Mouse (Mus musculus) ES-E14 (cell line): ENCODE measurements around the gene Sh3yl1. TPM values are rescaled to one million over a fixed set of nuclear protein-coding genes. Genes with fewer than 3 reads are reported as not detected.
A peak's percentile ranks its signal among the peaks of the same experiment; 100 is the strongest.

Source experiments
- DNase-seq: peaks from one replicate; pipeline ENCODE4 v3.0.0-alpha.2; 2013; ENCODE audit warnings: low read depth, low spot score
- H3K27ac ChIP-seq: 2 replicates; pipeline ENCODE4 v1.5.1; 2012; ENCODE audit warnings: low read depth, mild to moderate bottlenecking, low read length, moderate library complexity, mixed read lengths; ENCODE audit not compliant: poor library complexity, insufficient read depth, severe bottlenecking
- H3K36me3 ChIP-seq: 2 replicates; pipeline ENCODE4 v1.6.1; 2012; ENCODE audit warnings: mild to moderate bottlenecking, low read length, moderate library complexity, mixed read lengths; ENCODE audit not compliant: control insufficient read depth, poor library complexity, insufficient read depth, severe bottlenecking
- H3K4me1 ChIP-seq, 2 experiments: fragments of 150-350 bp in 1 of 2; sonication (generic) in 1 of 2; 2 replicates each; pipeline ENCODE4 v1.6.1; 2012; ENCODE audit warnings: low read length in 2 of 2, mild to moderate bottlenecking in 1 of 2, mixed read lengths in 1 of 2; ENCODE audit not compliant: control insufficient read depth in 2 of 2, insufficient read depth in 2 of 2, poor library complexity in 1 of 2
- H3K4me3 ChIP-seq, 2 experiments: fragments of 150-350 bp in 1 of 2; sonication (generic) in 1 of 2; 2 replicates each; pipeline ENCODE4 v1.5.1; 2012; ENCODE audit warnings: low read length in 2 of 2, low read depth in 1 of 2, mild to moderate bottlenecking in 1 of 2, mixed read lengths in 1 of 2; ENCODE audit not compliant: insufficient read depth in 1 of 2, poor library complexity in 1 of 2, severe bottlenecking in 1 of 2
- H3K9ac ChIP-seq: 2 replicates; pipeline ENCODE4 v1.6.1; 2012; ENCODE audit warnings: low read depth, mild to moderate bottlenecking, low read length, mixed read lengths; ENCODE audit not compliant: poor library complexity, insufficient read depth, severe bottlenecking
- H3K9me3 ChIP-seq: fragments of 150-350 bp; sonication (generic); 2 replicates; pipeline ENCODE4 v1.6.1; 2012; ENCODE audit warnings: low read depth, mild to moderate bottlenecking, low read length; ENCODE audit not compliant: control insufficient read depth, insufficient read depth
- CHD2 ChIP-seq: IDR thresholded peaks from 2 replicates; pipeline ENCODE4 v1.6.1; 2014; ENCODE audit warnings: mild to moderate bottlenecking, low read depth, low read length, inconsistent platforms
- HCFC1 ChIP-seq: IDR thresholded peaks from 2 replicates; pipeline ENCODE4 v1.6.1; 2012; ENCODE audit warnings: low read length, inconsistent platforms, borderline replicate concordance; ENCODE audit not compliant: insufficient read depth
- MAFK ChIP-seq: IDR thresholded peaks from 2 replicates; pipeline ENCODE4 v1.6.1; 2014; ENCODE audit warnings: mild to moderate bottlenecking, low read depth, low read length, inconsistent platforms; ENCODE audit not compliant: insufficient read depth
- ZC3H11A ChIP-seq: IDR thresholded peaks from 2 replicates; pipeline ENCODE4 v1.6.1; 2012; ENCODE audit warnings: low read depth, mild to moderate bottlenecking, inconsistent platforms, low read length, borderline replicate concordance
- ZNF384 ChIP-seq: IDR thresholded peaks from 2 replicates; pipeline ENCODE4 v1.6.1; 2012; ENCODE audit warnings: low read depth, low read length, inconsistent platforms
- in situ Hi-C, 2 experiments: fragments of 600-800 bp; cut with MboI; formaldehyde crosslinking; loops; one replicate each; pipeline ENCODE4 v1.15.1; 2025; ENCODE audit warnings: low sequenced_read_pairs in 2 of 2, inconsistent platforms in 1 of 2; ENCODE audit not compliant: unreplicated experiment in 2 of 2
- total RNA-seq: library from RNA; depleted of rRNA; stranded (reverse); fragments of 300-350 nt; gene quantifications from 2 replicates; pipeline ENCODE4 v1.2.3, GENCODE M21; 2012

Sh3yl1 gene
- total RNA-seq, 1 experiment, result 4.2 TPM

- Histone ChIP-seq H3K4me3 (no peak overlapping the region), H3K9ac (no peak overlapping the region), H3K9me3 (no peaks in the 10 kb centered on the region), H3K27ac (no peak overlapping the region), H3K4me1 (no peaks in the 10 kb centered on the region), H3K36me3 (no peaks in the 10 kb centered on the region)
- TF ChIP-seq CHD2 (no peak), MAFK (no peak), HCFC1 (no peak), ZNF384 (no peak)
- no peak for DNase-seq
- in situ Hi-C loops, result no loop called here
Measured at GRCm38 (mm10) chr12:30936899-30937298, 25.4 kb downstream of the Sh3yl1 start.

GRCm38 (mm10) chr12:30943057-30943986 is 31.9 kb downstream of the Sh3yl1 start:
- Histone ChIP-seq H3K27ac (no peak overlapping the region), H3K36me3 (no peaks in the 10 kb centered on the region; the same call in 1 of the 2 replicates), H3K9ac (no peak overlapping the region), H3K4me1 (no peaks in the 10 kb centered on the region), H3K4me3 (no peak overlapping the region), H3K9me3 (no peaks in the 10 kb centered on the region)
- in situ Hi-C loops, result no loop called here
- TF ChIP-seq ZC3H11A, result no peak
- no peak for TF ChIP-seq MAFK
- TF ChIP-seq ZNF384, result no peak
- no peak for TF ChIP-seq CHD2
- no peak for TF ChIP-seq HCFC1
- DNase-seq, result peak; percentile 11

- Histone ChIP-seq H3K4me3 (no peak overlapping the region), H3K27ac (no peak overlapping the region), H3K9me3 (no peaks in the 10 kb centered on the region), H3K36me3 (no peaks in the 10 kb centered on the region; the same call in 1 of the 2 replicates), H3K9ac (no peak overlapping the region), H3K4me1 (no peaks in the 10 kb centered on the region)
- no peak for DNase-seq
- no peak for TF ChIP-seq CHD2
- TF ChIP-seq MAFK, result no peak
- no peak for TF ChIP-seq ZNF384
- TF ChIP-seq ZC3H11A, result no peak
- TF ChIP-seq HCFC1, result no peak
- in situ Hi-C loops, result no loop called here
Measured at GRCm38 (mm10) chr12:30944197-30944596, 32.7 kb downstream of the Sh3yl1 start.

GRCm38 (mm10) chr12:30970700-30971099 is 59.2 kb downstream of the Sh3yl1 start:
- Histone ChIP-seq H3K4me3 (no peak overlapping the region), H3K9me3 (no peaks in the 10 kb centered on the region), H3K4me1 (no peaks in the 10 kb centered on the region), H3K36me3 (no peaks in the 10 kb centered on the region), H3K9ac (no peak overlapping the region), H3K27ac (no peak overlapping the region)
- in situ Hi-C loops, result no loop called here
- TF ChIP-seq CHD2, result no peak
- TF ChIP-seq HCFC1, result no peak
- no peak for TF ChIP-seq ZNF384
- no peak for TF ChIP-seq ZC3H11A
- TF ChIP-seq MAFK, result no peak
- DNase-seq, result no peak
